Mouse (Mus musculus): Measurements from ENCODE around the gene Cavin1.

DNA sequence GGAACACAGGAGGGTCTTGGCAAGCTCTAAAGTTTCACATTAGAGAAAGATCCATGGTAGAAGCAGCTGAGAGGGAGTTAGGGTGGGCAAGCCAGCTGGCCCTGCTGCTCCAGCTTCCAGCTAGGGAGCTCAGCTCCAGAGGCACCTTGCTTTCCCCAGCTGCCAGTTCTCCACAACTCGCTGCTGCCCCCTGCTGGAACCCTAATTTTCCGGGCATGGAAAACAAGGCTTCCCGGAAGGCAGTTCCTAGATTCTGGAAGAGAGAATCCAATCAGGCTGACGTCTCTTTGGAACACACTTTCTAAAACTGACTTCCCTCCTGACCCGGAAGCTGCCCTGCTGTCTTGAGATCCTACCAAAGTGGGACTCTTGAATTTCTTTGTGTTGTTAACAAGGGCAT, 13.4 kb downstream of the Cavin1 start:
- TF ChIP-seq CTCF (IDR thresholded peaks at IDR 0.05; ENCODE audit: low read depth) = peak; percentile 89
- TF ChIP-seq EP300 (IDR thresholded peaks at IDR 0.05; ENCODE audit: low read depth) = no peak

Data from heart, postnatal 0 days (tissue).